Mouse (Mus musculus) B cell, adult 2 months (primary cell): ENCODE data around the gene Olfr905.

Experiments used
- DNase-seq, 2 experiments: peaks; one replicate each; pipeline ENCODE4 v3.0.0; 2022

Gene Olfr905

GRCm38 (mm10) chr9:38470807-38471206, at the start of gene Olfr905:
Gene Olfr905 (plus strand): TSS chr9:38471107.
- DNase-seq: no peak

GRCm38 (mm10) chr9:38423801-38424200, 47.1 kb upstream of the Olfr905 start:
- no peak for DNase-seq

GRCm38 (mm10) chr9:38427026-38427425, 43.9 kb upstream of the Olfr905 start:
- DNase-seq: no peak

DNA sequence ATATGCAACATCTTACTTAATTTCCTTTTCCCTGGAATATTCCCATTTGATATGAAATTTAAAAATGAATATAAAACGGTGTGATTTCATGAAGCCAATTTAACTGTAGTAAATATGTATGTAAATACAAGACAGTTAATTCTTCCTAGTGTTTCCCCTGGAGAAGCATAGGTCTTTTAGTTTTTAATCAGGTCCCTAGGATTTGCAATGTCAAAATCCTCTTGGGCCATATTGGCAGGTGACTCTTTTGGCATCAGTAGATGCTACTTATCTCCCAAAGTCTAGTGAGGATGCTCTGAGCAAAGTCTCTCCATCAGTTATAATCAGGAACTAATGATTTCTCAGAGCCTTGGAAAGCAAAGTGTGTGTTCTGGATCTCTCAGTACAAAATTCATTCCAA, 41.8 kb upstream of the Olfr905 start, which contains the start of gene Olfr901:
Gene Olfr901, plus strand, starts transcription at position 301 of the 400 bp plus-strand sequence.
- no peak for DNase-seq

- DNase-seq: no peak
Measured at GRCm38 (mm10) chr9:38447352-38447751, 23.6 kb upstream of the Olfr905 start, which contains the start of gene Olfr902. Gene Olfr902 (plus strand): TSS chr9:38447652.

GRCm38 (mm10) chr9:38462844-38463243, 8.1 kb upstream of the Olfr905 start, which contains the start of gene Olfr904:
Gene Olfr904 (plus strand): TSS chr9:38463144.
- DNase-seq: no peak

GRCm38 (mm10) chr9:38486785-38487184, 15.9 kb downstream of the Olfr905 start, which contains the start of gene Olfr906:
Gene Olfr906 (plus strand): TSS chr9:38487085.
- no peak for DNase-seq

GRCm38 (mm10) chr9:38495501-38495900, 24.6 kb downstream of the Olfr905 start, which contains the start of gene Olfr907:
Gene Olfr907 (plus strand): TSS chr9:38495801.
- no peak for DNase-seq

DNA sequence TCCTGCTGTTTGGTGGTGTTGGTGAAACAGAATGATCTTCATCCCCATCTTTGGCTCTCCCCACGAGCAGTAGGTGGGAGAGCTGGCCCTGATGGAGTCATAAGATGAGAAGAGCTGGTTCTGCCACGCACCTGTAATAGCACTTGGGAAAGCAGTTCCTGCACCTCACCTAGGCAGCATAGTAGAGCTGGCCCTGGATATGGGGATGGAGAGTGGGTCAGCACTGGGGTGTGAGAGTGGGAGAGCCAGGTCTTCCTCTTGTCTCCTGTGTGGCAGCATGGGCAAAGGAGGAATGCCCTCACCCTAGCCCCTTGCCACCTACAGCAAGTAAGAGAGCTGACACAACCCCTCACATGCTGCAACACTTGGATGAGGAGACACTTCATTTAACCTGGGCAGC, 41.4 kb downstream of the Olfr905 start:
- DNase-seq: no peak

- DNase-seq: no peak
Measured at GRCm38 (mm10) chr9:38521280-38521679, 50.4 kb downstream of the Olfr905 start, which contains the start of gene Olfr911-ps1. Gene Olfr911-ps1 (plus strand): TSS chr9:38521580.
